Mouse (Mus musculus) frontal cortex, postnatal 14 days (tissue): ENCODE measurements around the gene Slx4.
"Not testable (repeated sequence)": the region's sequence is repeated elsewhere in the genome, so short reads cannot be mapped to it uniquely, and the experiment has no call there.

Source experiments
- DNase-seq, 2 experiments: peaks; one replicate each; pipeline ENCODE4 v3.0.0; 2022; ENCODE audit warnings: low spot score in 2 of 2

Slx4 gene

DNA sequence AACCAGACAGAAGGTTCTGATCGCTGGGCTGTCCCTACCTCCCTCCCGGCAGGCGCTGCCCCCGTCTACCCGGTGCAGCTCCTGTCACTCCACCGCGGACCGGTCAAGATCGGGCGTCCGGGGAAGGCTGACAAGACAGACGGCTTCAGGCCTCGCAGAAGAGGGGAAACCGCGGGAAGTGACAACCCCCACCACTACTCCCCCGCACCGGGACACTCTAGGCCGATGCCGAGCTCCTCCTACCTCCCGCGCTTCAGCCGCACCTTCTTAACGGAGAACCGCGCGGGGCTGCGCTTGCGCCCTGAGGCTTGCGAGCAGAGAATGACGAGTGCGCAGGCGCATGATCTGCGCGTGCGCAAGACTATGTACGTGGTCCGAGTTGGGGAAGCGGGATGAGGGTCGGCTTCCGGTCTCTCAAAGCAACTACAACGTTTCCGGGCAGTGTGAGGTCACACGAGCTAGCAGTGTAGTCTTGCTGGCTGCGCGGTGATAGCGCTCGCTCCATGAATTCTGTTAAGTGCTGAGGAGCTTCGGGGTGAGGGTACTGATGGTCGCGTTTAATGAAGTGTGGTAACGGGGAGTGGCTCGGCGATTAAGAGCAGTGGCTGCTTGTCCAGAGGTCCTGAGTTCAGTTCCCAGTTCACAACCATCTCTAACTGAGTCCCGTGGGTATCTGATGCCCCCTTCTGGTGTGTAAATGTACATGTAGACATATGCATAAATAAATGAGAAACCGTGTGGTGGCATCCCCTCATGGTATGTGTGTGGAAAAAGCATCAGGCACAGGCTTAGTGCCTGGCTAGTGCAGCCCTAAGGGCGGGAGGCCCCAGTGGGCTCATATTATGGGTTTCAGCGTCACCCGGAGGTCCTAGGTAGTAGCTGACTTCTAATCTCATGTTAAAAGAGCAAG lies at the start of gene Slx4:
Gene Slx4 (minus strand): TSS at position 282 of the 910 bp plus-strand sequence.
- DNase-seq: peak; percentile 93 to 95

DNA sequence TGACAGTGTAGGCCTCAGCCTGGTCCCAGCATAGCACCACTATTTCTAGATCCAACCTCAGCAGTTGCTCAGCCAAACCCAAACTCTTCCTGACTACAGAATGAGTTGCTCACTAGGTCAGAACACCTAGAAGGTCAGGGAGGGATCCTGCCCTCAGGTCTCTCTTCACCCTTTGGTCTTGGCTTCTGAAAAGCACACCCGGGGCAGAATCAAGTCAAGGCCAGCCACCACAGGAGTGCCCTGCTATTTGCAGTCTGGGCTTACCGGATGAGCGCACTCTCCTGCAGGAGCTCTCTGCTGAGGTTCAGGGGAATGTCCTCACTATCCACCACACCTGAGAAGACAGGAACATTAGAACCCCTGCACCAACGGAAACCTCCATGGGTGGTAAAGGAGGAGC lies 49.0 kb upstream of the Slx4 start:
- DNase-seq: no peak

DNA sequence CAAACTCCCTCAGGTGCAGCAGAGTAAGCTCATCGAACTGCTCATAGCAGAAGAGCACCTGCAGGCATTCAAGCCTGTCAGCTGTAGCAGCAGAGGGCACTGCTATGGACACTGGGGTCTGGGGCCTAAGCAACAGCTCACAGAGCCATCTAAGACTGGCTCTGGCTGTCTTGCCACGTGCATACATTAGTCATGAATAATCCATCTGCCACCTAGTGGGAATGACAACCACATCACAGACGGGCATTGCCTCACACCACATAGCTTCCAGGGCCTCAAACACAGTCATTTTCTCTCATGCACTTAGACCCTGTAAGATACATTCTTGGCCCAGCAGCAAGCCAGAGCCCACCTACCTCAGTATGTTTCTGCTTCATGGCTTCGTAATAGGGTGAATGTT lies 42.0 kb upstream of the Slx4 start:
- no peak for DNase-seq

DNA sequence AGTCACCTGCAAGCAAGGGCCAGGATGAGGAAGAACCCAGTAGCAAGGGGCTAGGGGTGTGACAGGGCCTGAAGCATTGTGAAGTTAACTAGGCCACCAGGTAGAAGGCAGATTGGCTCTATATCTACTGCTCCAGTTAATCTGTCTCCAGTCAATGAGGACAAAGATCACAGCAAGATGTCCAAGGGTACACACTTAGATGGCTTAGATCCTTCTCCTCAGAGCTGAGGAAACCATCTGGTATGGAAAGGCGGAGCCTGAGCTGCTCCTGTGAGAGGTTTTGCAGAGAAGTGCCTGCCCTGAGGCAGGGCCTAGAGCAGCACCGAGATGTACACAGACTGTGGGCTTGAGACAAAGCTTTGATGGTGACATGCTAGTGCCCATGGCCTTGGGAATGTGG lies 40.5 kb upstream of the Slx4 start:
- DNase-seq: no peak

DNA sequence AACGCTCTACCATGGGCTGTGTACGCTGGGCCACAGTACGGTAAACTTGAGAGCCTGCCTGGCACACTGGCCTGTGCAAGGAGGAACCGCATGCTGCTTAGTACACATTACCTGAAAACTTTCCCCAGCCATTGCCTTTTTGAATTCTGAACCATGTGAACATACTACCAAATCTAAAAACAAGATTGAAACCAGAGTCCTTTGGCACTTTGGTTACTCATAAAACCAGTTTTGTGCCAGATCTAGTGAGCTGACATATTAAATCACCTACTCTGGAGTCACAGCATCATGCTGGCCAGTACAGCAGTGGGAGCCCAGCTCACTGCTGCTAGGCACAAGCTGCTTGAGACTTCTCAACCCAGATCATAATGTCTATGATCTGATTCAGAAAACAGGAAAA lies 38.1 kb upstream of the Slx4 start:
- no peak for DNase-seq

DNA sequence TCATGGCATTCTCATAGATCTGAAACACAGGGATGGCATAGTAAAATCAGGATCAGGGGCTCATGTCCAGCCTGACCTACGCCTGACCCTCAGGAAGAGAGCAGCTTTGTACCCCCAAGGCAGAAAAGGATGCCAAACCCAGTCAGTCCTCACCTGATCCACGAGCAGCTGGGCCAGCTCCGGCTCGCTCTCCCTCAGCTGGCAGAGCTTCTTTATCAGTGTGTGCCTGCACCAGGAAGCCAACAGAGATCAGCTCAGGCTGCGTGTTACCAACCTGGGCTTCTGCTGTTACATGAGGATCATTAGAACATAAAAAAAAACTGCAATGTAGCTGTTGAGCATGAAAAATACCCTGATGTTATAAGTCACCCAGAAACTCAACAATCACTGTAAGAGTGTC lies 36.6 kb upstream of the Slx4 start:
- no peak for DNase-seq

DNA sequence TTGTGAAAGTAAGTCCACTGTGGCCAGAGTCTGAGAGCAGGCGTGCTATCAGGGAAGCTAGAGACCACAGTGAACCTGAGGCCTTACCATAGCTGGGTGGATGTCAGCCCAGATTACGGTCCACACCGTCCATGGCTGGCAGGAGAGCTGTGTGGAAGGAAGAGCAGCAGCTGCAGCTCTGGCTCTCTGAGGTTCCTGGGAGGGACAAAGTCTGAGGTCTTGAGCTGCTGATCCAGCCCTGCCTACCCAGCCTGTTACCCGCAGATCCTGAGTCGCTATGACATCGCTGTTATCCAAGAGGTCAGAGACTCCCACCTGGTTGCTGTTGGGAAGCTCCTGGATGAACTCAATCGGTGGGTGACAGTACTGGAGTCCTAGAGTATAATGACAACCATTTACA lies 34.1 kb upstream of the Slx4 start:
- DNase-seq: no peak

DNA sequence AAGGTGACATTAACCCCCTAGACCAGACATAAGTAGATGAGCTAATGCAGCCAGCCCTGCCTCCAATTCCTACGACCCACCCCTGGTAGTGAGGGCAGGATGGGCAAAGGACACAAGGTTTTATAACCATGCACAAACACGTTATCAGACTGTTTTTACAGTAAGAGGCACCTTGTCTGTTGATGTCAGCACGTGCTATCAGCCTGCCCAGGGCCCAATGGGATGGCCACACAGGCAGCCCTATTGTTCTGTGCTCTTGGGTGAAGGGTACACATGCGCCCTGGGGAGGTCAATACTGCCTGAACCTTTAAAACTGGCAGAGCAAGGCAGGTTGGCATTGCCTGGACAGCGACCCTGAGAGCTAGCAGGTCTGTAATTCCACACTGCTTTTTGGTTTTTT lies 33.2 kb upstream of the Slx4 start, which contains the start of gene Dnase1:
Gene Dnase1 (plus strand): TSS at position 136 of the 400 bp plus-strand sequence.
- DNase-seq: no peak

DNA sequence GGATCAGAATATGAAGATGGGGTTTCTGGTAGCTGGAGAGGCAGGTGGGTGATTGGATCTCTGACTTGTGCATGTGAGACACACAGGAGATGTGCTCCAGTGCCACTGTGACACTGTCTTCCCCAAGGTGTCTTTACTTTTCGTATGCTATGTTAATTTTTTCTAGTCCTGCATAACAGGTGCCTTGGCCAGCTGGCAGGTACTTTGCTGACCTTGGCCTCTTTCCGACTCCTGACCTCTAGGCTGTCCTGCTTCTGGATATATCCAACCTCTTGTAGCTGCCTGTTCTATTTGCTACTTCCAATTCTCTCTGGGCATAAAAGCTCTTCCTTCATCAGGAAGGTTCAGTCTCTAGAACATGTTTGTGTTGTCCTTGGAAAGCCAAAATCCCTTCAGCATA lies 32.0 kb upstream of the Slx4 start:
- DNase-seq: no peak

DNA sequence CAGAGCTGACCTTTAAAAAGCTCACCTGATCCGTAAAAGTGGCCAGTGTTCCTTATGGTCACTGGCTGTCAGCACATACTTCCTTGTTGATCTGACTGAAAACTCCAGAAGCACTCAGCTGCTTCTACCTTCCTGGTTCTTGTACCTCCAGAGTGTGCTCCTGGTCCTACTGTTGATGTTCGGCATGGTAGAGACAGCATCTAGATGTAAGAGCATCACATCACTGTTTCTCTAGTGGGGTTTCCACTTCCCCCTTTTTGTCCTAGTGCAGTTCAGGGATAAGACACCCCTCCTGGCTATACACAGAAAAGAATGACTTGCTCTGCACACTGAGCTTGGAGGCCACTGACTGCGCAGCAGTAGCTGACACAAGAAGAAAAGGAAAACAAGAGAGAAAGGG lies 30.9 kb upstream of the Slx4 start:
- DNase-seq: no peak

DNA sequence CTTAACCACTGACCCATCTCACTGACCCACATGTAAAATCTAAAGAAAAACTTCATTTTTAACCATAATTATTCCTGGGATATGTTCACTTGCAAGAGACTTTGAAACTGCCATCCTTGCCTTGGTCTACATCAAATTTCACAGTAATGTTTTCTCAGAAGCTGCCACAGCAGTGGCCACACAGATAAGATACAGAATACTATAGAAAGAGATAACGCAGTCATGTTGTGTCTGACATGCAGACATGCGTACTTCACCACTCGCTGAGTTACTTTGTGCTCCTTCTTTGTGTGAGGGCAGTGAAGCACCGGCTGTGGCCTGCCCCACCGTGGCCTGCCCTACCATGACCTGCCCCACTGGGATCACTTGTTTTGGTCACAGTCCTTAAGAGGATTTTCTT lies 30.4 kb upstream of the Slx4 start:
- no peak for DNase-seq

DNA sequence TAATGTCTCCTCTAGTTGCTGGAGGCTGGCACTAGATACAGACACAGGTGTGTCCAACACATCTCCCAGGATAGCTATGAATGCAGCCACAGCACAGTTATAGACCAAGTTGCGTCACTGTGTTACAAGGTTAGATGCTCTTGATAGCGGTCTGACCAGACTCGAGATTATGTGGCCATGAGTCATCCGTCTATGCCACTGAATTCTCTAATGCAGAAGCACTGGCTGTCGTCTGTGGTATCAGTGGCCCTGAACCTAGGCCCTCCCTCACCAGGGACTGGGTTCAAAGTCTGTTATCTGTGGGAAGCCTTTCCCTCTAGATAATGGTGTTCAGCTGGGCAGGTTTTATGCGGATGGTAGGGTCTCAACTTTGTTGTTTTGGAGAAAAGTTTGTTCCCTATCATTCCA lies 28.8 kb upstream of the Slx4 start:
- DNase-seq: no peak

DNA sequence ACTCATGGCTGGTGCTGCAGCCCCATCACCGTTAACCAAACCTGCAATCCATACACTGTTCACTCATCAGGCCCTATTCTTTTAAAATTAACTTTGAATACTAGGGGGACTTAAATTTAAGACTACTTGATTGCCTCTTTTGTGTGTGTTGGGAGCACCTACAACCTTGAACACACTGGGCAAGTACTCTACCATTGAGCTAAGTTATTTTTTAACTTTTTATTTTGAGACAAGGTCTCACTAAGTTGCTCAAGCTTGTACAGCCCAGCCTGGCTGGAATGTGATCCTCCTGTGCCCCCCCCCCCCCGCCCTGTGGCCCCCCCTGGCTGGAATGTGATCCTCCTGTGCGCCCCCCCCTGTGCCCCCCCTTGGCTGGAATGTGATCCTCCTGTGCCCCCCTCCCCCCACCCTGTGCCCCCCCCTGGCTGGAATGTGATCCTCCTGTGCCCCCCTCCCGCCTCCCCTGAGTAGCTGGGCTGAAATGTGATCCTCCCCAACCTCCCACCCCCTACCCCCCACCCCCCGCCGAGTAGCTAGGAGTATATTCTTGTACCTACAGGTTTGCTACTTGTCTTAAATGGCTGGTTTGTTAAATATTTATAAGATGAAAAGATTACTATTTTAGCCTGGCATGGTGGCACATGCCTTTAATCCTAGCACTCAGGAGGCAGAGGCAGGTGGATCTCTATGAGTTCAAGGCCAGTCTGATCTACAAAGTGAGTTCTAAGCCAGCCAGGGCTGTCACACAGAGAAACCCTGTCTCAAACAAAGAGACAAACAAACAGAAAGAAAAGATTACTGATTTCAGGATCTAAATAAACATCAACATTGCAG lies 28.1 kb upstream of the Slx4 start:
- no peak for DNase-seq

DNA sequence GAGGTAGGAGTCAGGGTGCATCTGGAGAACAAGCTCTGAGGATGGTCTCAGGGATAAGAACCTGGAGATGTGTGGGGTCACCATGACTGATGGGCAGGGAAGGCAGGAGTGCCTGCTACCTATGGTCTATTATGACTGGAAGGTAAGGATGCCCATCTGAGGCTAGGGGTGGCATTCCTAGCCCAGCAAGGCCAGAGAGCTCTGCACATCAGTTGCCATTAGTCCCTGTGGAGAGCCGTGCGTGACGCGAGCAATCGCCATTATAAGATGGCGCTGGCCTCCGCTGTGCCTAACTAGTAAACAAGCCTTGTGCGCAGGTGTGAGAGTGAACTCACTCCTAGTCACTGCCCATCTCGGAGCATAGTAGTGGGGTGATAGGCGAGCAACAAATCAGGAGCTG lies 26.9 kb upstream of the Slx4 start:
- DNase-seq: no peak

DNA sequence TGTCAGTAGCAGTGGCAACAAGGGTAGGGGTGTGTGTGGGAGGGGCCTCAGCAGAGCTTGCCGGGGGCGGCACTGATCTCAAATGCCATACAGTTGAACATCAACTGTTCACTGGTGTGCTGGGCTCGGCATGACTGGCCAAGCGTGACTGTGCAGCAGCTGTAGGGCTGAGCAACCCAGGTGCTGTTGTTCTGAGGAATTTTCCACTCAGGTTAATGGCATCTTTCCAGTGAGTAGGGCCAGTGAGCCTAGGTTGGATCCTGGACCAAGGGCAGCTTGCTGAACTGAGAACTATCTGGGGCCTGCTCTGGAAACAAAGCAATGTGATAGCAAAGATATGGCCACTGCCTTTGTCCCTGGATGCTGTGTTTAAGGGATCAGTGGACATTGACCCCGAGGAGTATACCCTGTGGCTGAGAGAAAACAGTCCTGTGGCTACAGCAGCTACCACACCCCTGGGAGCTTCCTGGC lies 25.8 kb upstream of the Slx4 start:
- DNase-seq: no peak

DNA sequence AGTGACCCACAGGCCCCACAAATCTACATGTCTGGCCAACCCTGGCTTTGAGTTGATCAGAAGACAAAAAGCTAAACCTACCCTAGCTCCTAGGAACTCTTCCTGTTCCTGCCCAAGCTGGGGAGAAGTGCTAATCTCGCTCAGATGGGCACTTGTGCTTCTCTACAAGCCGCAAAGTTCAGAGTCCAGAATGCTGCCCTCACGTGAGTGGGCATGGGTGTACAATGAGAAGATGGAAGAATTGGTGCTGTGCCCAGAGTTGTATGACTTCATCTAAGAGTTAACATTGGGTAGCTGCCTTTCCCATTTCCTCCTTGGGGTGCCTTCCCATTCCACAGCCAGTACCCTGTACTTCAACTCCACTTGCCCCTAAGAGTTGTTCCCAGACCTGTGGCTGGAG lies 23.6 kb upstream of the Slx4 start:
- no peak for DNase-seq

DNA sequence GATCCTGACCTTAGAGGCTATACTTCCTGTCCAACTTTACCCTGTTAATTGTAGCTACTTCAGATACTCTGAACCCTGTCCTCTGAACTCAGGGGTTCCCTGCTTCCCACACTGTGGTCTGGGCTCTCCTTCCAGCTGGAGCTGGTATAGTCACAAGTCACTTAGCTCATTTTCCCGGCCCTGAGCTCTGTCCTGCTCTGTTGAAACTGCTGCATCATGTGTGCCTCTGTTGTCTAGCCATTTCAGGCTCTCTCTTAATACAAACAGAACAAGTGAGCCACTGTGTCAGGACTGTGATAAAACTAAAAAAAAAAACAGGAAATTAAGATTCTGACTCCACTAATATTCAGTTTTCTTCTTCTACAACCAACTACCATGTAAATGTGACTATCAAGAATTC lies 23.1 kb upstream of the Slx4 start:
- no peak for DNase-seq

DNA sequence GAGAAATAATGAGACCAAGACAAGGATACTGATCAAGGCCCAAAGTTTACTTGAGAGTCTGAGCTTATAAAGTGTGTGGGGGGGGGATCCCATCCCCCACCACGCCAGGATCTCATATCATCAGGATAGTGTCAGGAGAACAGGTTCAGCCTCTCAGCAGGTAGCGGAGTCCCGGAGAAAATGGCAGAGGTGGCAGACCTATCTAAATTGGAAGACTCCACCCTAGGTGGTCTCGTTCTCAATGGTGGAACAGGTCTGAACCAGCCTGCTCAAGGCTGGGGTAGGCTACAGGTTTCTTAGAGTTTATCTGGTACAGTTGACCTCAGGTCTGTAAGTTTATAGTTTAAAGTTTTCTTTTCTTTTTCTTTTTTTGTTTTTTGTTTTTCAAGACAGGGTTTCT lies 19.1 kb upstream of the Slx4 start:
- DNase-seq: no peak

DNA sequence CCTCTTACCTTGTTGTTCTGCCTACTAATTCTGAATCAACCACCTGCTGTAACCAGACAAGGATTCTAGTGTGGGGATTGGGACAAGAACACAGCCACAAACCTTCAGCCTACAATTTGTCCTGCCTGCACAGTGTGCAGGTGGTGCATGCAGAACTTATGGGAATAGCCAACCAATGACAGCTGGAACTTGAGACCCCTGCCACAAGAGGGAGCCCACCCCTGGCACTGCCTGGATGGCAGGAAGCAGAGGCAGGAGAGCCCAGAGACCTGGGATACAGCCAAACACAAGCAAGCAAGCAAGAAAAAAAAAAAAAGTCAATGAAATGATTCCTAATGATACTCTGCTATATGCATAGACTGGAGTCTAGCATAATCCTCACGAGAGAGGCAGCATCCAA lies 17.7 kb upstream of the Slx4 start:
- no peak for DNase-seq

DNA sequence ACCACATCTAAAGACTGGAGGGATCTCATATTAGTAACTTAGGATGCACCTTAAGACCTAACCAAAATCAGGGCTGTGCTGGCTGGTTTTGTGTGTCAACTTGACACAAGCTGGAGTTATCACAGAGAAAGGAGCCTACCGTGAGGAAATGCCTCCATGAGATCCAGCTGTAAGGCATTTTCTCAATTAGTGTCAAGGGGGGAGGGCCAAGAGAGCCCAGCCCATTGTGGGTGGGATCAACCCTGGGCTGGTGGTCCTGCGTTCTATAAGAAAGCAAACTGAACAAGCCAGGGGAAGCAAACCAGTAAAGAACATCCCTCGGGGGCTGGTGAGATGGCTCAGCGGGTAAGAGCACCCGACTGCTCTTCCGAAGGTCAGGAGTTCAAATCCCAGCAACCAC lies 13.9 kb upstream of the Slx4 start:
- DNase-seq: not testable (repeated sequence)

DNA sequence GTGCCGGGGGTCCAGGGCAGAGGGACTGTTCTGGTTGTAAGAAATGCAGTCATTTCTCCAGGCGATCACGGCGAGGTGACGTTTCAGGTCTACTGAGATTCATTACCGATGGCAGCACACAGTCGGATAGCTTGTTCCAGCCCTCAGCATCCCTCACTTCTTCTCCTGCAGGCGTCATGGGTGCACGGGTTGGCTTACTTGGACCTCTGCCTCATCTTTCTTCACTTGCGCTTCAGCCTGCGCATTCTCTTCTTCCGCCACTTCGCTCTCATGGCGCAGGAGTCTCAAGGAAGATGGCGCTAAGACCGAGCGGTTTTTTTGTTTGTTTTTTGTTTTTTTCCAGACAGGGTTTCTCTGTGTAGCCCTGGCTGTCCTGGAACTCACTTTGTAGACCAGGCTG lies 13.2 kb upstream of the Slx4 start:
- DNase-seq: not testable (repeated sequence)

DNA sequence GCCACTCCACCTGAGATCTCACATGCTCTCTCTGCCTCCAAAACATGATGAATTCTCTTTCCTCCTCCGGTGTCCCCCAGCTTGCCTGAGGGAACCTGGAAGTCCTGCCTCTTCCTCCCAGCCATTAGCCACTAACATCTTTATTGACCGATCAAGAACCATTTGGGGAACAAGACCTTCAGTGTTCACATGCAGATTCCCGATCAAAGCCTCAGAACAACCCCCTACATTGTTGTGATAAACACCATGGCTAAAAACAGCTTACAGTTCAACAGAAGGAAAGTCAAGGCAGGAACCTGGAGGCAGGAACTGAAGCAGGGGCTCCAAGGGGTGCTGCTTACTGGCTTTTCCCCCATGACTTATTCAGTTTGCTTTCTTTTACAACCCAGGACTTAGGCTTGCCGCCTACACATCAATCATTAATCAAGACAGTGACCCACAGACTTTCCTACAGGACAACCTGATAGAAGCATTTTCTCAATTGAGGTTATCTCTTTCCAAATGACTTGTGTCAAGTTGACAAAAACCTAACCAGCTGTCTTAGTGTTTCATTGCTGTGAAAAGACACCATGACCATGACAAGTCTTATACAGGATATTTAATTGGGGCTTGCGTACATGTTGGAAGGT lies 10.6 kb upstream of the Slx4 start:
- no peak for DNase-seq
